Mouse (Mus musculus): ENCODE data around the gene Trap1a. TPM values are rescaled to one million over a fixed set of nuclear protein-coding genes. Genes with fewer than 3 reads are reported as not detected.
"Not testable (repeated sequence)": the region's sequence is repeated elsewhere in the genome, so short reads cannot be mapped to it uniquely, and the experiment has no call there.

Gene Trap1a
- not detected in 2 replicates for polyA plus RNA-seq (2016; fragmentation: Nextera tagmentation; extraction: Ambion mirVana)

GRCm38 (mm10) chrX:139333263-139333994 is at the start of gene Trap1a:
Gene Trap1a (plus strand): TSS chrX:139333683.
- H3K36me3 ChIP-seq = no peaks in the 10 kb centered on the region
- DNase-seq (ENCODE audit: low spot score) = no peak
- no peak within 1 kb of the TSS for H3K27ac ChIP-seq (replicated peaks)
- no peaks in the 10 kb centered on the region for H3K4me1 ChIP-seq
- peaks cover 5% of the 10 kb centered on the region; the same call in 1 of the 2 replicates for H3K9me3 ChIP-seq (replicated peaks)
- 91% methylated on average over 24 of the region's 24 CpGs for WGBS
- peaks cover 22% of the 10 kb centered on the region for H3K27me3 ChIP-seq (ENCODE audit: low read depth, poor library complexity, severe bottlenecking)
- no peak within 1 kb of the TSS for H3K4me3 ChIP-seq

GRCm38 (mm10) chrX:139293114-139293513 is 40.4 kb upstream of the Trap1a start:
- Histone ChIP-seq H3K27me3 (ENCODE audit: low read depth, poor library complexity, severe bottlenecking) (peaks cover 27% of the 10 kb centered on the region), H3K4me1 (no peaks in the 10 kb centered on the region), H3K36me3 (no peaks in the 10 kb centered on the region), H3K9me3 (replicated peaks) (no peaks in the 10 kb centered on the region), H3K4me3 (no peak overlapping the region), H3K27ac (replicated peaks) (no peak overlapping the region)
- 83% methylated on average over 2 of the region's 2 CpGs for WGBS
- DNase-seq (ENCODE audit: low spot score) = no peak

- Histone ChIP-seq H3K4me3 (no peak overlapping the region), H3K27ac (replicated peaks) (no peak overlapping the region), H3K36me3 (no peaks in the 10 kb centered on the region), H3K27me3 (ENCODE audit: low read depth, poor library complexity, severe bottlenecking) (peaks cover 32% of the 10 kb centered on the region), H3K9me3 (replicated peaks) (no peaks in the 10 kb centered on the region), H3K4me1 (no peaks in the 10 kb centered on the region)
- no peak for DNase-seq (ENCODE audit: low spot score)
- WGBS = 88% methylated on average over 1 of the region's 1 CpGs
Measured at GRCm38 (mm10) chrX:139295325-139295724, 38.2 kb upstream of the Trap1a start.

GRCm38 (mm10) chrX:139317356-139317755 is 16.1 kb upstream of the Trap1a start:
- H3K27me3 ChIP-seq (ENCODE audit: low read depth, poor library complexity, severe bottlenecking); H3K9me3 ChIP-seq (replicated peaks); H3K27ac ChIP-seq (replicated peaks); H3K4me3 ChIP-seq; H3K4me1 ChIP-seq; DNase-seq (ENCODE audit: low spot score); H3K36me3 ChIP-seq: not testable (repeated sequence)
- WGBS = 55% methylated on average over 5 of the region's 5 CpGs

GRCm38 (mm10) chrX:139332583-139332982 is 900 bp upstream of the Trap1a start:
- no peak for DNase-seq (ENCODE audit: low spot score)
- Histone ChIP-seq H3K4me1 (no peaks in the 10 kb centered on the region), H3K4me3 (no peak overlapping the region), H3K27ac (replicated peaks) (no peak overlapping the region), H3K9me3 (replicated peaks) (peaks cover 5% of the 10 kb centered on the region; the same call in 1 of the 2 replicates), H3K36me3 (no peaks in the 10 kb centered on the region), H3K27me3 (ENCODE audit: low read depth, poor library complexity, severe bottlenecking) (peaks cover 21% of the 10 kb centered on the region)
- WGBS = 88% methylated on average over 9 of the region's 9 CpGs

- H3K36me3 ChIP-seq = no peaks in the 10 kb centered on the region
- 91% methylated on average over 14 of the region's 14 CpGs for WGBS
- DNase-seq (ENCODE audit: low spot score) = no peak
- no peak overlapping the region for H3K4me3 ChIP-seq
- H3K9me3 ChIP-seq (replicated peaks) = peaks cover 5% of the 10 kb centered on the region; the same call in 1 of the 2 replicates
- H3K27me3 ChIP-seq (ENCODE audit: low read depth, poor library complexity, severe bottlenecking) = peaks cover 23% of the 10 kb centered on the region
- H3K27ac ChIP-seq (replicated peaks) = no peak overlapping the region
- no peaks in the 10 kb centered on the region for H3K4me1 ChIP-seq
Measured at GRCm38 (mm10) chrX:139334504-139335418, 1.3 kb downstream of the Trap1a start.

GRCm38 (mm10) chrX:139335419-139336074 is 2.1 kb downstream of the Trap1a start:
- Histone ChIP-seq H3K4me1 (no peaks in the 10 kb centered on the region), H3K36me3 (no peaks in the 10 kb centered on the region), H3K27me3 (ENCODE audit: low read depth, poor library complexity, severe bottlenecking) (peaks cover 23% of the 10 kb centered on the region), H3K27ac (replicated peaks) (no peak overlapping the region), H3K9me3 (replicated peaks) (peaks cover 5% of the 10 kb centered on the region; the same call in 1 of the 2 replicates), H3K4me3 (no peak overlapping the region)
- DNase-seq (ENCODE audit: low spot score) = no peak
- WGBS = 80% methylated on average over 3 of the region's 3 CpGs

- Histone ChIP-seq H3K9me3 (replicated peaks) (peaks cover 1% of the 10 kb centered on the region; the same call in 1 of the 2 replicates), H3K36me3 (no peaks in the 10 kb centered on the region), H3K27ac (replicated peaks) (no peak overlapping the region), H3K4me3 (no peak overlapping the region), H3K4me1 (no peaks in the 10 kb centered on the region), H3K27me3 (ENCODE audit: low read depth, poor library complexity, severe bottlenecking) (peaks cover 57% of the 10 kb centered on the region)
- DNase-seq (ENCODE audit: low spot score) = no peak
- WGBS = 88% methylated on average over 4 of the region's 4 CpGs
Measured at GRCm38 (mm10) chrX:139339553-139339952, 6.1 kb downstream of the Trap1a start.

- WGBS = 85% methylated on average over 2 of the region's 2 CpGs
- no peak for DNase-seq (ENCODE audit: low spot score)
- Histone ChIP-seq H3K27ac (replicated peaks) (no peak overlapping the region), H3K36me3 (no peaks in the 10 kb centered on the region), H3K9me3 (replicated peaks) (no peaks in the 10 kb centered on the region), H3K27me3 (ENCODE audit: low read depth, poor library complexity, severe bottlenecking) (peaks cover 56% of the 10 kb centered on the region), H3K4me3 (no peak overlapping the region), H3K4me1 (no peaks in the 10 kb centered on the region)
Measured at GRCm38 (mm10) chrX:139341185-139341584, 7.7 kb downstream of the Trap1a start.

GRCm38 (mm10) chrX:139352192-139352772 is 18.8 kb downstream of the Trap1a start:
- Histone ChIP-seq H3K4me1 (no peaks in the 10 kb centered on the region), H3K27ac (replicated peaks) (no peak overlapping the region), H3K36me3 (no peaks in the 10 kb centered on the region), H3K27me3 (ENCODE audit: low read depth, poor library complexity, severe bottlenecking) (peaks cover 71% of the 10 kb centered on the region), H3K4me3 (no peak overlapping the region), H3K9me3 (replicated peaks) (no peaks in the 10 kb centered on the region)
- 85% methylated on average over 5 of the region's 5 CpGs for WGBS
- DNase-seq (ENCODE audit: low spot score) = no peak

- 60% methylated on average over 7 of the region's 7 CpGs for WGBS
- DNase-seq (ENCODE audit: low spot score) = no peak
- H3K4me1 ChIP-seq = no peaks in the 10 kb centered on the region
- H3K9me3 ChIP-seq (replicated peaks) = no peaks in the 10 kb centered on the region
- H3K36me3 ChIP-seq = no peaks in the 10 kb centered on the region
- peaks cover 44% of the 10 kb centered on the region for H3K27me3 ChIP-seq (ENCODE audit: low read depth, poor library complexity, severe bottlenecking)
- no peak overlapping the region for H3K4me3 ChIP-seq
- no peak overlapping the region for H3K27ac ChIP-seq (replicated peaks)
Measured at GRCm38 (mm10) chrX:139357639-139358260, 24.3 kb downstream of the Trap1a start.

GRCm38 (mm10) chrX:139358361-139358760 is 24.9 kb downstream of the Trap1a start:
- no peak overlapping the region for H3K27ac ChIP-seq (replicated peaks)
- no peak overlapping the region for H3K4me3 ChIP-seq
- no peak for DNase-seq (ENCODE audit: low spot score)
- H3K27me3 ChIP-seq (ENCODE audit: low read depth, poor library complexity, severe bottlenecking) = peaks cover 42% of the 10 kb centered on the region
- H3K4me1 ChIP-seq = no peaks in the 10 kb centered on the region
- no peaks in the 10 kb centered on the region for H3K36me3 ChIP-seq
- WGBS = 61% methylated on average over 18 of the region's 18 CpGs
- H3K9me3 ChIP-seq (replicated peaks) = no peaks in the 10 kb centered on the region

Data from midbrain, embryonic 10.5 days (tissue).